Mouse (Mus musculus) neural tube, embryonic 15.5 days (tissue): Measurements from ENCODE around the gene Tex2. TPM values are rescaled to one million over a fixed set of nuclear protein-coding genes. Genes with fewer than 3 reads are reported as not detected.

ENCODE experiments used
- ATAC-seq: fragments of 200-750 bp; cut with Nextera tagmentation; 2 replicates; pipeline ENCODE4 v1.8.0; 2017; ENCODE audit warnings: mild to moderate bottlenecking, moderate TSS enrichment, moderate library complexity; ENCODE audit not compliant: low FRiP score
- H3K27ac ChIP-seq: fragments of 300-500 bp; sonication (generic); replicated peaks from 2 replicates; pipeline ENCODE4 v1.5.1; 2015; ENCODE audit warnings: mild to moderate bottlenecking, inconsistent platforms
- H3K27me3 ChIP-seq: fragments of 300-500 bp; sonication (generic); replicated peaks from 2 replicates; pipeline ENCODE4 v1.6.1; 2015; ENCODE audit warnings: inconsistent platforms
- H3K36me3 ChIP-seq: fragments of 300-500 bp; sonication (generic); 2 replicates; pipeline ENCODE4 v1.6.1; 2015; ENCODE audit warnings: inconsistent platforms
- H3K4me1 ChIP-seq: fragments of 300-500 bp; sonication (generic); 2 replicates; pipeline ENCODE4 v1.6.1; 2015; ENCODE audit warnings: inconsistent platforms
- H3K4me2 ChIP-seq: fragments of 300-500 bp; sonication (generic); 2 replicates; pipeline ENCODE4 v1.6.1; 2015; ENCODE audit warnings: inconsistent platforms, mild to moderate bottlenecking, moderate library complexity
- H3K4me3 ChIP-seq: fragments of 300-500 bp; sonication (generic); replicated peaks from 2 replicates; pipeline ENCODE4 v1.5.1; 2015; ENCODE audit warnings: mild to moderate bottlenecking, inconsistent platforms
- H3K9ac ChIP-seq: fragments of 300-500 bp; sonication (generic); replicated peaks from 2 replicates; pipeline ENCODE4 v1.6.1; 2015; ENCODE audit warnings: mild to moderate bottlenecking, inconsistent platforms
- H3K9me3 ChIP-seq: fragments of 300-500 bp; sonication (generic); replicated peaks from 2 replicates; pipeline ENCODE4 v1.6.1; 2016; ENCODE audit warnings: inconsistent platforms
- WGBS: fragments of 180-500 bp; shearing (Covaris S2); methylation state at CpG from one replicate; pipeline ENCODE4 v1.1.7; 2015; ENCODE audit warnings: mixed read lengths; 5-methylcytosine and 5-hydroxymethylcytosine counted together
- polyA plus RNA-seq: library from polyadenylated mRNA; unstranded; fragments of >200 nt; fragmentation: Nextera tagmentation; extraction: Ambion mirVana; gene quantifications from 2 replicates; pipeline ENCODE4 v1.2.1, GENCODE M21; 2015

Gene Tex2
- polyA plus RNA-seq, 1 experiment from 2014 or later, result 35.1 TPM

- Histone ChIP-seq H3K4me2 (no peak overlapping the region), H3K9me3 (no peaks in the 10 kb centered on the region), H3K9ac (no peak overlapping the region), H3K27ac (no peak overlapping the region), H3K27me3 (no peaks in the 10 kb centered on the region), H3K4me3 (no peak overlapping the region), H3K4me1 (no peaks in the 10 kb centered on the region), H3K36me3 (no peaks in the 10 kb centered on the region)
- ATAC-seq, result no peak
- WGBS, result 94% methylated on average over 4 of the region's 4 CpGs
Measured at GRCm38 (mm10) chr11:106477505-106478160, 135.6 kb downstream of the Tex2 start.

GRCm38 (mm10) chr11:106475309-106475708 is 137.9 kb downstream of the Tex2 start:
- Histone ChIP-seq H3K36me3 (no peaks in the 10 kb centered on the region), H3K27me3 (no peaks in the 10 kb centered on the region), H3K27ac (no peak overlapping the region), H3K4me3 (no peak overlapping the region), H3K9me3 (no peaks in the 10 kb centered on the region), H3K9ac (no peak overlapping the region), H3K4me2 (no peak overlapping the region), H3K4me1 (peaks cover 10% of the 10 kb centered on the region)
- 89% methylated on average over 1 of the region's 1 CpGs for WGBS
- ATAC-seq, result no peak

- no peak overlapping the region for H3K9ac ChIP-seq
- H3K4me1 ChIP-seq, result peaks cover 10% of the 10 kb centered on the region
- H3K4me2 ChIP-seq, result no peak overlapping the region
- no peak for ATAC-seq
- H3K4me3 ChIP-seq, result no peak overlapping the region
- no peaks in the 10 kb centered on the region for H3K27me3 ChIP-seq
- no peaks in the 10 kb centered on the region for H3K9me3 ChIP-seq
- 92% methylated on average over 1 of the region's 1 CpGs for WGBS
- H3K27ac ChIP-seq, result no peak overlapping the region
- H3K36me3 ChIP-seq, result no peaks in the 10 kb centered on the region
Measured at GRCm38 (mm10) chr11:106471629-106472028, 141.6 kb downstream of the Tex2 start.

GRCm38 (mm10) chr11:106468509-106468908 is 144.7 kb downstream of the Tex2 start:
- Histone ChIP-seq H3K9ac (no peak overlapping the region), H3K27ac (no peak overlapping the region), H3K27me3 (no peaks in the 10 kb centered on the region), H3K9me3 (no peaks in the 10 kb centered on the region), H3K36me3 (no peaks in the 10 kb centered on the region), H3K4me3 (no peak overlapping the region), H3K4me2 (no peak overlapping the region), H3K4me1 (peaks cover 16% of the 10 kb centered on the region)
- WGBS, result 92% methylated on average over 1 of the region's 1 CpGs
- ATAC-seq, result no peak

GRCm38 (mm10) chr11:106465932-106466331 is 147.3 kb downstream of the Tex2 start:
- WGBS, result 86% methylated on average over 4 of the region's 4 CpGs
- Histone ChIP-seq H3K27ac (no peak overlapping the region), H3K4me1 (peaks cover 8% of the 10 kb centered on the region), H3K4me3 (no peak overlapping the region), H3K27me3 (no peaks in the 10 kb centered on the region), H3K4me2 (no peak overlapping the region), H3K9ac (no peak overlapping the region), H3K36me3 (no peaks in the 10 kb centered on the region), H3K9me3 (no peaks in the 10 kb centered on the region)
- ATAC-seq, result no peak

- Histone ChIP-seq H3K9ac (no peak overlapping the region), H3K36me3 (no peaks in the 10 kb centered on the region), H3K9me3 (no peaks in the 10 kb centered on the region), H3K4me1 (peaks cover 6% of the 10 kb centered on the region; the same call in 1 of the 2 replicates), H3K27ac (no peak overlapping the region), H3K4me3 (no peak overlapping the region), H3K4me2 (no peak overlapping the region), H3K27me3 (no peaks in the 10 kb centered on the region)
- ATAC-seq, result no peak
- WGBS, result 94% methylated on average over 1 of the region's 1 CpGs
Measured at GRCm38 (mm10) chr11:106465545-106465903, 147.7 kb downstream of the Tex2 start.

GRCm38 (mm10) chr11:106464681-106465544 is 148.3 kb downstream of the Tex2 start:
- ATAC-seq, result no peak
- 53% methylated on average over 4 of the region's 4 CpGs for WGBS
- H3K36me3 ChIP-seq, result no peaks in the 10 kb centered on the region
- H3K9ac ChIP-seq, result no peak overlapping the region
- H3K4me1 ChIP-seq, result peaks cover 6% of the 10 kb centered on the region; the same call in 1 of the 2 replicates
- H3K9me3 ChIP-seq, result no peaks in the 10 kb centered on the region
- no peak overlapping the region for H3K4me2 ChIP-seq
- H3K27ac ChIP-seq, result no peak overlapping the region
- no peaks in the 10 kb centered on the region for H3K27me3 ChIP-seq
- no peak overlapping the region for H3K4me3 ChIP-seq

- Histone ChIP-seq H3K4me1 (peaks cover 6% of the 10 kb centered on the region; the same call in 1 of the 2 replicates), H3K27me3 (no peaks in the 10 kb centered on the region), H3K4me3 (no peak overlapping the region), H3K9ac (no peak overlapping the region), H3K4me2 (no peak overlapping the region), H3K27ac (no peak overlapping the region), H3K36me3 (no peaks in the 10 kb centered on the region), H3K9me3 (no peaks in the 10 kb centered on the region)
- 74% methylated on average over 5 of the region's 5 CpGs for WGBS
- ATAC-seq, result no peak
Measured at GRCm38 (mm10) chr11:106463845-106464244, 149.4 kb downstream of the Tex2 start.

GRCm38 (mm10) chr11:106462309-106462708 is 150.9 kb downstream of the Tex2 start:
- Histone ChIP-seq H3K4me3 (no peak overlapping the region), H3K27me3 (no peaks in the 10 kb centered on the region), H3K4me2 (no peak overlapping the region), H3K9ac (no peak overlapping the region), H3K9me3 (no peaks in the 10 kb centered on the region), H3K36me3 (no peaks in the 10 kb centered on the region), H3K27ac (no peak overlapping the region), H3K4me1 (peaks cover 6% of the 10 kb centered on the region; the same call in 1 of the 2 replicates)
- WGBS, result 83% methylated on average over 3 of the region's 3 CpGs
- ATAC-seq, result no peak

- no peak for ATAC-seq
- no peak overlapping the region for H3K4me2 ChIP-seq
- no peaks in the 10 kb centered on the region for H3K9me3 ChIP-seq
- peaks cover 1% of the 10 kb centered on the region; the same call in 1 of the 2 replicates for H3K36me3 ChIP-seq
- no peak overlapping the region for H3K27ac ChIP-seq
- 90% methylated on average over 5 of the region's 5 CpGs for WGBS
- peaks cover 6% of the 10 kb centered on the region; the same call in 1 of the 2 replicates for H3K4me1 ChIP-seq
- no peak overlapping the region for H3K9ac ChIP-seq
- no peak overlapping the region for H3K4me3 ChIP-seq
- H3K27me3 ChIP-seq, result no peaks in the 10 kb centered on the region
Measured at GRCm38 (mm10) chr11:106461145-106461932, 151.9 kb downstream of the Tex2 start.

GRCm38 (mm10) chr11:106460671-106461070 is 152.6 kb downstream of the Tex2 start:
- Histone ChIP-seq H3K36me3 (peaks cover 3% of the 10 kb centered on the region; the same call in 1 of the 2 replicates), H3K4me2 (no peak overlapping the region), H3K4me1 (peaks cover 6% of the 10 kb centered on the region; the same call in 1 of the 2 replicates), H3K4me3 (no peak overlapping the region), H3K27me3 (no peaks in the 10 kb centered on the region), H3K27ac (no peak overlapping the region), H3K9ac (no peak overlapping the region), H3K9me3 (no peaks in the 10 kb centered on the region)
- WGBS, result 98% methylated on average over 1 of the region's 1 CpGs
- ATAC-seq, result no peak
